Mouse (Mus musculus) liver, embryonic 16.5 days (tissue): ENCODE data around the gene Slc7a15. TPM values are rescaled to one million over a fixed set of nuclear protein-coding genes. Genes with fewer than 3 reads are reported as not detected.

Experiments used
- ATAC-seq: fragments of 200-750 bp; cut with Nextera tagmentation; 2 replicates; pipeline ENCODE4 v1.8.0; 2017; ENCODE audit warnings: low read depth, mild to moderate bottlenecking, moderate number of reproducible peaks, moderate library complexity
- H3K27ac ChIP-seq: fragments of 300-500 bp; sonication (generic); 2 replicates; pipeline ENCODE4 v1.5.1; 2014; ENCODE audit warnings: mild to moderate bottlenecking, low read length
- H3K27me3 ChIP-seq: fragments of 300-500 bp; sonication (generic); 2 replicates; pipeline ENCODE4 v1.6.1; 2014; ENCODE audit warnings: low read depth, low read length, mixed read lengths; ENCODE audit not compliant: control insufficient read depth, insufficient read depth
- H3K36me3 ChIP-seq: fragments of 300-500 bp; sonication (generic); 2 replicates; pipeline ENCODE4 v1.6.1; 2014; ENCODE audit warnings: mild to moderate bottlenecking; ENCODE audit not compliant: control insufficient read depth, insufficient read depth
- H3K4me1 ChIP-seq: fragments of 300-500 bp; sonication (generic); 2 replicates; pipeline ENCODE4 v1.6.1; 2014; ENCODE audit warnings: low read depth, low read length, mixed read lengths; ENCODE audit not compliant: control insufficient read depth
- H3K4me2 ChIP-seq: fragments of 300-500 bp; sonication (generic); 2 replicates; pipeline ENCODE4 v1.6.1; 2014; ENCODE audit warnings: low read depth, low read length, mixed read lengths
- H3K4me3 ChIP-seq: fragments of 300-500 bp; sonication (generic); 2 replicates; pipeline ENCODE4 v1.5.1; 2014; ENCODE audit warnings: low read depth, mild to moderate bottlenecking, low read length
- H3K9ac ChIP-seq: fragments of 300-500 bp; sonication (generic); 2 replicates; pipeline ENCODE4 v1.6.1; 2014; ENCODE audit warnings: low read depth, low read length
- H3K9me3 ChIP-seq: fragments of 300-500 bp; sonication (generic); replicated peaks from 2 replicates; pipeline ENCODE4 v1.6.1; 2016; ENCODE audit warnings: low read length; ENCODE audit not compliant: control insufficient read depth
- WGBS: fragments of 180-500 bp; shearing (Covaris S2); extraction: QIAGEN DNeasy Blood & Tissue Kit; methylation state at CpG from one replicate; pipeline ENCODE4 v1.1.7; 2014; ENCODE audit not compliant: insufficient replicate concordance; 5-methylcytosine and 5-hydroxymethylcytosine counted together
- polyA plus RNA-seq: library from polyadenylated mRNA; unstranded; fragments of >200 nt; fragmentation: Nextera tagmentation; extraction: Ambion mirVana; gene quantifications from 2 replicates; pipeline ENCODE4 v1.2.1, GENCODE M21; 2015

Gene Slc7a15
- polyA plus RNA-seq, 1 experiment from 2014 or later: 0.19 TPM

DNA sequence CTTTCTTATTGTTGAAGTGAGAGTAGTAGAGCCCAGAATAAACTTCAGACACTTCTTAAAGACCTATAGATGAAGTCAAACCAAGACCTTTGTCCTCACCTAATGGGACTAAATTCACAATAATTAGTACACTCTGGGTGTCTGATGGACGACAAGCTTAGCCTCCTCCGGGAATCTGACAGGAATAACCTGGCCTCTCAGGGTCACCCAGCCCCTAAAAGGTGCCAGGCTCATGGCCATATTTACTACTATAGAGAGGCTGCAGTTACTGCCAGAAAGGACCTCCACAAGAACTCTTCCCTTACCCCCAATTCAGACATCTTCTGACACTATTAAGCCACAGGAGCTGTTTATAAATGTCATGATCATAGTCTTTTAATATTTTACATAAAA is 101.6 kb downstream of the Slc7a15 start:
- 42% methylated on average over 2 of the region's 2 CpGs for WGBS
- no peaks in the 10 kb centered on the region for H3K36me3 ChIP-seq
- peaks cover 16% of the 10 kb centered on the region for H3K4me1 ChIP-seq
- no peak overlapping the region for H3K9ac ChIP-seq
- no peaks in the 10 kb centered on the region for H3K9me3 ChIP-seq
- H3K27ac ChIP-seq: no peak overlapping the region
- peaks cover 14% of the 10 kb centered on the region for H3K27me3 ChIP-seq
- ATAC-seq: no peak
- H3K4me3 ChIP-seq: no peak overlapping the region
- 0 out of 2 replicates have a peak overlapping the region, but pooled peaks have one; percentile 27 for H3K4me2 ChIP-seq

DNA sequence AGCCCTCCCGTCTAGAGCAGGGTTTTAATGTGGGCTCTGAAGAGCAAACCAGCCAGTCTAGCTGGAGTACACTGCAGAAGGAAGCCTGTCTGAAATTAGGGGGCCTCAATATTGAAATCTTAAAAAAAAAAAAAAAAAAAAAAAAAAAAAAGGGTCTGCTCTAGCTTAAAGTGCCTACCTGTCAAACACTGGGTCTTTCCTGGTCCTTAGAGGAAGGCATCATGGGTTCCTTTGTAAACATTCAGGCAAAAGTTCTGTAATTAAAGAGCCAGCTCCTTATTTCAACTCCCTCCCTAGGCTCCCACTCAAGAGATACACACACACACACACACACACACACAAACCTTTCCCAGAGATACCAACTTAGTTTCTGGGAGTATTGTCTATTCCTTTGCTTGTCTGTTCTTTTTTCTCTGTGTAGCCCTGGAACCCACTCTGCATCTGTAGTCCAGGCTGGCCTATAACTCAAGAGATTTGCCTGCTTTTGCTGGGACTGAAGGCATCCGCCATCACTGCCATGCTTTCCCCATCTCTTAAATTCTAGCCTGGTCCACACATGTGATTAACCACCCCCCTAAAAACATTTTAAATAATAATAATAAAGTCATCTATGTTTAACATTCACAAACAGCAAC is 102.1 kb downstream of the Slc7a15 start:
- no peak overlapping the region for H3K4me2 ChIP-seq
- ATAC-seq: no peak
- H3K4me3 ChIP-seq: no peak overlapping the region
- no peak overlapping the region for H3K9ac ChIP-seq
- no peaks in the 10 kb centered on the region for H3K9me3 ChIP-seq
- H3K27me3 ChIP-seq: peaks cover 14% of the 10 kb centered on the region
- 48% methylated on average over 2 of the region's 2 CpGs for WGBS
- H3K36me3 ChIP-seq: no peaks in the 10 kb centered on the region
- H3K27ac ChIP-seq: no peak overlapping the region
- H3K4me1 ChIP-seq: peaks cover 16% of the 10 kb centered on the region

DNA sequence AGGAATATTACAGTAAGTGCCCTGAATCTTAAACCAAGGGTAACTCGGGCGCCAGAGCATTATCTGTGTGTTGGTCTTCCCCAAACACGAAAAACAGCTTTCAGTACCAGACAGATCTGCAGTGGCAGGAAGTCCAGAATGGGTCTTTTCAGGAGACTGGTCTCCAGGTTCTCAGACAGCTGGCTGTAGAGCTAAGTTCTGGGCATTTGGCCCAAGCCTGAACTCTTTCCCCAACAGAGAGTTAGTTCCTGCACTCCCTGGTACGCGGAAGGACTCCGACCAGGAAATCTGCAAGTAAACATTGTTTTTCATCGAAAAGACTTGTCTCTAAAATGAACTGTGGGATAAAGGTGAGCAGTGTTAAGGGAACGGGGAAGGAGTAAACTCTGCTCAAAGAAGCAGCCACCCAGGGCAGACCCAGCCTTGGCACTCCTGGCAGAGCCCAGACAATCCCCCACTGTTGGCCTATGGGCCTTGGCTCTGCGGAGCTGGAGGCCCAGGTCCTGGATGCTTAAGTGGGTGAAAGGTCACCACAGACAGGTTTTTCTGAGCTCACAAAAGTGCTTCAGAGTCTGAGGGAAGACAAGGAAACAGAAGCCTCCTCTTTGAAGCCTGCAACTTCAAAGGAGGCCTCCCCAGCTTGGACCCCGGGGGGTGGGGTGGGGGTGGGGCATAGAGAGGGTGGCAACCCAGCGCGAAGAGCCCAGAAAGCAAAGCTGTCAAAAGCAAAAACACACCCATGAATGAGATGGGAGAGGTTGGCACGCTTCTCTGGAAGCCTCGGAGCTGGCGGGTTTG is 102.8 kb downstream of the Slc7a15 start:
- Histone ChIP-seq H3K27ac (no peak overlapping the region), H3K4me3 (no peak overlapping the region), H3K4me2 (no peak overlapping the region), H3K4me1 (peaks cover 14% of the 10 kb centered on the region), H3K9ac (no peak overlapping the region), H3K27me3 (peaks cover 14% of the 10 kb centered on the region), H3K36me3 (no peaks in the 10 kb centered on the region), H3K9me3 (no peaks in the 10 kb centered on the region)
- ATAC-seq: no peak
- WGBS: 37% methylated on average over 15 of the region's 15 CpGs

DNA sequence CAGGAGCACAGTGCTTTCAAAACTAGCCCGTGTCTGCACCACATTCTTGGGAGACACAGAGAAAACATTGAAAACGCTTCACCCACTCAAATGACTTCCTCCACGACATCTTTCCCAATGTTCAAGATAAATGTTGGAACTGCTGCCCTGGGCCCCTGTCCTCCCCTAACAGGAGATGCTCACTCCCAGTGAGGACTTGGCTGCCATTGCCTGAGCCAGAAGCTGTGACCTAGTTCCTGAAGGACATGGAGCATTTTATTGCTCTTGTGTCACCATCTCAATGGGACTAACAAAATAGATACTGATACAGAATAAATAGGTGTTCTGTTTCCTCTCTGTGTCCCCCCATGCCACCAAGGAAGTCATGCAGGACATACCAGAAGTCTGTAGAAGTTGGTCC is 104.2 kb downstream of the Slc7a15 start:
- WGBS: 46% methylated on average over 3 of the region's 3 CpGs
- no peak for ATAC-seq
- Histone ChIP-seq H3K36me3 (no peaks in the 10 kb centered on the region), H3K4me2 (no peak overlapping the region), H3K27me3 (peaks cover 13% of the 10 kb centered on the region), H3K4me3 (no peak overlapping the region), H3K9ac (no peak overlapping the region), H3K27ac (no peak overlapping the region), H3K9me3 (no peaks in the 10 kb centered on the region), H3K4me1 (peaks cover 7% of the 10 kb centered on the region)

- Histone ChIP-seq H3K9ac (no peak overlapping the region), H3K9me3 (no peaks in the 10 kb centered on the region), H3K27me3 (no peaks in the 10 kb centered on the region; the same call in 1 of the 2 replicates), H3K36me3 (no peaks in the 10 kb centered on the region), H3K27ac (no peak overlapping the region), H3K4me3 (no peak overlapping the region), H3K4me2 (no peak overlapping the region), H3K4me1 (peaks cover 7% of the 10 kb centered on the region)
- 33% methylated on average over 3 of the region's 3 CpGs for WGBS
- no peak for ATAC-seq
Observed at GRCm38 (mm10) chr12:8493386-8493785, 105.5 kb downstream of the Slc7a15 start.

- no peak for ATAC-seq
- H3K36me3 ChIP-seq: no peaks in the 10 kb centered on the region
- H3K4me1 ChIP-seq: no peaks in the 10 kb centered on the region
- H3K9me3 ChIP-seq: no peaks in the 10 kb centered on the region
- no peak overlapping the region for H3K9ac ChIP-seq
- H3K27me3 ChIP-seq: no peaks in the 10 kb centered on the region
- no peak overlapping the region for H3K4me3 ChIP-seq
- 54% methylated on average over 4 of the region's 4 CpGs for WGBS
- H3K27ac ChIP-seq: no peak overlapping the region
- H3K4me2 ChIP-seq: no peak overlapping the region
Observed at GRCm38 (mm10) chr12:8489098-8489497, 109.8 kb downstream of the Slc7a15 start.

DNA sequence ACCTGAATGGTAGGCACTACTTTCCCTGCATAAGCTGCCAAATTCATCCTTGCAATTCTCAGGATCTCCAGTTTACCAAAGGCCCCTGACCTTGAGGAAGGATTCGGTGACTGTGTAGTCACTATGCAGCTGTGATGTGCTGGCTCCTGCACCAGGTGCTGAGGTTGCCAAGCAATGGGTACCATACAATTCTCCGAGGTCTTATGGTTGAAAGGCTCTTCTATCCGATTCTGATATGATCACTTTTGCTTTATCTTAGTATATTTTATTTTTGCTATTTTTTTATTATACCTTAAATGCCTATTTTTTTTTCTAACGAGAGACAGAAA is 110.2 kb downstream of the Slc7a15 start:
- H3K27ac ChIP-seq: no peak overlapping the region
- no peak overlapping the region for H3K4me2 ChIP-seq
- no peak overlapping the region for H3K9ac ChIP-seq
- no peaks in the 10 kb centered on the region for H3K27me3 ChIP-seq
- H3K4me1 ChIP-seq: no peaks in the 10 kb centered on the region
- H3K9me3 ChIP-seq: no peaks in the 10 kb centered on the region
- no peaks in the 10 kb centered on the region for H3K36me3 ChIP-seq
- no peak overlapping the region for H3K4me3 ChIP-seq
- 56% methylated on average over 4 of the region's 4 CpGs for WGBS
- no peak for ATAC-seq

GRCm38 (mm10) chr12:8487959-8488651 is 110.8 kb downstream of the Slc7a15 start:
- Histone ChIP-seq H3K36me3 (no peaks in the 10 kb centered on the region), H3K9me3 (no peaks in the 10 kb centered on the region), H3K4me2 (no peak overlapping the region), H3K4me1 (no peaks in the 10 kb centered on the region), H3K27ac (no peak overlapping the region), H3K27me3 (no peaks in the 10 kb centered on the region), H3K9ac (no peak overlapping the region), H3K4me3 (no peak overlapping the region)
- 55% methylated on average over 5 of the region's 5 CpGs for WGBS
- no peak for ATAC-seq

- H3K4me1 ChIP-seq: no peaks in the 10 kb centered on the region
- no peak overlapping the region for H3K4me2 ChIP-seq
- H3K27me3 ChIP-seq: no peaks in the 10 kb centered on the region
- WGBS: 23% methylated on average over 1 of the region's 1 CpGs
- H3K36me3 ChIP-seq: no peaks in the 10 kb centered on the region
- no peaks in the 10 kb centered on the region for H3K9me3 ChIP-seq
- no peak for ATAC-seq
- no peak overlapping the region for H3K9ac ChIP-seq
- H3K4me3 ChIP-seq: no peak overlapping the region
- no peak overlapping the region for H3K27ac ChIP-seq
Observed at GRCm38 (mm10) chr12:8487281-8487680, 111.6 kb downstream of the Slc7a15 start.
